Mouse (Mus musculus) adrenal gland, postnatal 36 days (tissue): ENCODE data around the gene Prpsap1. TPM values are rescaled to one million over a fixed set of nuclear protein-coding genes. Genes with fewer than 3 reads are reported as not detected.
A peak's percentile ranks its signal among the peaks of the same experiment; 100 is the strongest.
"Not testable (repeated sequence)": the region's sequence is repeated elsewhere in the genome, so short reads cannot be mapped to it uniquely, and the experiment has no call there.

ENCODE experiments used
- DNase-seq, 2 experiments: peaks; one replicate each; pipeline ENCODE4 v3.0.0; 2021; ENCODE audit warnings: mixed read lengths in 1 of 2
- total RNA-seq, 2 experiments: library from RNA; stranded (reverse); gene quantifications; 2 replicates each; pipeline ENCODE4 v1.2.3; 2021

The Prpsap1 gene
- total RNA-seq, 2 experiments from 2014 or later, result 84.6 to 87.0 TPM

DNA sequence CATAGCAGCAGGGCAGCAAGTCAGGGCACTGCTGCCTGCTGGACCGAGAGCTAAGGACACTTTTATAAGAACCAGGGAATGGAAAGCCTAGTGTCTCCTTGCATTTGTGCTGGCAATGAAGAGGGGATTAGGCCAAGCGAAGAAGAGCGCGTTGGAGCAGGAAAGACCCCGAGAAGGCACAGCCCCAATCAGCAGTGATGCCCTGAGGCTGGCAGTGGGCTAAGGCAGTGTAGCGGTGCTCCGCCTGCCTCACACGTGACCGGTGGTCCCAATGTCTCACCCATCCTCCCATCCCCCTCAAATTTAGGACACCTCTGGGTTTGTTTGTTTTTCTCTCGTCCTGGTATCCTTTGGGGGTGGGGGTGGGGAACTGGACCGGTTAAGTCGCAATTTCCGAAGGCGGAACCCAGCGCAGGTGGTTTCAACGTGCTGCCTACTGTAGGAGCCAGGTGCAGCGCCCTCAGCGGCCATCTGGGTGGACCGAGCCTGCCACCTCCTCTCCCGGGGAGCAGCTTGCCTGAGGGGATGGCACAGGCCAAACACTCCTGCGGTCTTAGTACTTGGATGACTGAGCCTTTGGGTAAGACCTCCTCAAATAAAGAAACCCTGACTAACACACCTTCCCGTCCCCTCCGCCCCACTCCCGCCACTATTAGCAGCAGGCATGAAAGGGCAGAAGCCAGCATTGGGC, 21.5 kb upstream of the Prpsap1 start:
- no peak for DNase-seq

DNA sequence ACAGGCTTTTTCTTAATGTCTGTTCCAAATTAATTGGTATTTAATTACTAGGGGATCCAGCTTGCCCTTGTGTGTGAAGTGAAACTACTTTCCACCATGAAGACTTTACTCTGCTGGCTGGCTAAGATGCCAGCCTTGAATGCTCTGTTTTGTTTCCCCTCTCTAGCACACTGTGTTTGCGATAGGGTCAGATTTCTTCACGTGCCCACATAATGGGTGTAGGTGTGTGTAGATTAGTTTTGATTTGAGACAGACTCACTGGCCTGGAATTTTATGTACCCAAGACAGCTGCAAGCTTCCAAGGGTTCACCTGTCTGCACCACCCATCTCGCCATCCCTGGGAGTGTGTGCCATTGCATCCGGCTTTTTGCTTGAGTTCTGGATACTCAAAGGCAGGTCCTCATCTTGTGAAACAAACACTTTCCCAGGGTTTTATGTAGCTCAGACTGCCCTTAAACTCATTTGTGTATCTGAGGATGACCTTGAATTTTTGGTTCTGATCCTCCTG, 19.6 kb upstream of the Prpsap1 start:
- no peak for DNase-seq

DNA sequence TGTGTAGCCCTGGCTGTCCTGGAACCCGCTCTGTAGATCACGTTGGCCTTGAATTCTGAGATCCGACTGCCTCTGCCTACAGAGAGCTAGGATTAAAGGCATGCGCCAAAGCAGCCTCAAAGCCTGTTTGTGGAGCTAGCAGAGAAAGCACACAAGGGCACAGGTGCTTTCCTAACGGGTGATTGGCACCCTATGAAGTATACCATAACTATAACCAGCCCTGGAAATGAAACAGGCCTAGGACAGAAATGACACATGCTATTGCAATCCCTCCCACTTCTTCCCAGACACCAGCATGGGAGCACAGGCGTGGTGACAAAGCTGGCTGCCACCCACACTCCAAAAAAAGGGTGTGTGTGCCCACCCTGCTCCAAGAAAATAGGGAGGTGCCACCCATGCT, 19.0 kb upstream of the Prpsap1 start:
- DNase-seq, result no peak

DNA sequence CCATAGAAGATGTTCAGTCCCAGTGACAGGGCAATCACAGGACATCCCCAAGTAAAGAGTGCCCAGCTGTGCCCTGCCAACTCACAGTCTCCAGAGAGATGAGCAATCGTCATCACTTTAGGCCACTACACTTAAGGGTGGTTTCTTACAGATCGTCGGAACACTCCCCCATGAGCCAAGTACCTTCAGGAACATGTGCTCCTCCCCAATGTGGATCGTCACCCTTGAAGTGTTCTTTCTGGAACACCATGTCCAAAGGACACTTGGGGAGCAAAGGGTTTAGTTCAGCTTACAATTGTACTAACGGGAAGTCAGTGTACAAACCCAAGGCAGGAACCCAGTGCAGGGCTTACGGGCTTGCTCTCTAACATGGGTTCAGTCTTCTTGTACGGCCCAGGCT, 18.2 kb upstream of the Prpsap1 start:
- DNase-seq, result no peak

- no peak for DNase-seq
Observed at GRCm38 (mm10) chr11:116511301-116511868, 17.4 kb upstream of the Prpsap1 start.

DNA sequence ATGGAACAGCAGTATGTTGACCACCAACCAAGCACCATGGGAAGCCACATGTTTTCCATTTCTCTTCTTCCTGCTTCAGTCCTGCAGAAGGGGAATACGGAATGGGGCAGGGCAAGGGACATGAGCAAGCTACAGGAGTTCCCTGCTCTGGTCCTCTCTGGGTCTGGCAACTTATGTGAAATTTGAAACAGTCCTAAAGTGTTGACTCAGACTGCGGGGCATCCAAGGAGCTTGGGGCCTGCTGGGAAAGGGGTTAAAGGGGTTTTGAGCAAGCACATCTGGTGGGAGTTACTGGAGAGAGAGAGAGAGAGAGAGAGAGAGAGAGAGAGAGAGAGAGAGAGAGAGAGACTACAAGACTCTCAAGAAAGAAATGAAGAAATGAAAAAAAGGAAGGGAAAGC, 14.7 kb upstream of the Prpsap1 start:
- no peak for DNase-seq

DNA sequence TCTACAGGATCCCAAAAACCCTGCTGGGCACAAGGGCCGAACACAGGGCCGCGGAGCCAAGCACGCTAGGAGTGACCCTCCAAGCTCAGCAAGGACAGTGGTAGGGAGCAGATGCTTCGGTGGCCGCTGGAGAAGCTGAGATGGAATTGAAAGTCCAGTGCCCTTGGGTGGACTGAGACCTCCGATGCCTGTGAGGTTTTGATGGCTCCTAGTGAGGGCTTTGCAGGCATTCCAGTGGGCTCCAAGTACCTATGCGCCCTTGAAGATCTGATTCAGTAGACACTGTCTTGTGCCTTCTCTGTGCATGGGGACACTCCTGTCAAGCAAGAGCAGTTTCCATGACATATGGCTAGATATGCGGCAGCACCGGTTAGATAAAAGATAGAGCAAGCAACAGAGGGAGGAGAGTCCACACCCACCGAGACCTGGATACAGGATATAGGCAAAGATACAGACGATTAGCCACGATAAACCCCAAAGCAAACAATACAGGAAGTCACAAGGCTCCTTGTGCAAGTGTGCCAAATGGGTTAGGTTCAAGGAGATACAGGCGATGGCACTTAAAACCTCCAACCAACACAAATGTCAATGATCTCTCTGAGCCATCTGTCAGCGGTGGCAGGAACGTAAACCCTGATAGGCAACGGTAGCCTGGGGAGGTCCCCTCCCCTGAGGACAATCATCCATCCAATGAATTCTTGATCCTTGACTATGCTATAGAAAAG, 12.3 kb upstream of the Prpsap1 start:
- DNase-seq, result no peak

DNA sequence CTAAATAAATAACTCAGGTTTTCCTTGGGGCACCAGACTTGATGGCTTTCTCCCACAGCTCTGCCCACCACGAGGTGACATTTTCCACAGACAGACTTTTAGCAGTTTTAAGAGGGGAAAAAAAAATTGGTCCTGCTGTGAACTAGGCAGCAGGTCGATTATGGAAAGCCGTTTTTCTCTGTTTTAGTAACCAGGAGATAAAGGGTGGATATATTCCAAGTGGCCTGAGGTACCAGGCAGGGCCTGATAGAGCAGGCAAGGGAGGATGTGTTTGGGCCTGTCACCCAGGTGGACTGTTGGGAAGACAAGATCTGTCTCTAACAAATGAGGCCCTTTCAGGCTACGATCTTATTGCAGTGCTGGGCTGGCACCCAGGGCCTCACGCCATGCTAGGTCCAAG, 11.6 kb upstream of the Prpsap1 start:
- no peak for DNase-seq

GRCm38 (mm10) chr11:116504516-116504915, 10.5 kb upstream of the Prpsap1 start:
- DNase-seq, result no peak

- DNase-seq, result peak in 1 of 2 experiments; percentile 24
Observed at GRCm38 (mm10) chr11:116501005-116501746, 7.2 kb upstream of the Prpsap1 start.

- no peak for DNase-seq
Observed at GRCm38 (mm10) chr11:116499018-116499417, 5.0 kb upstream of the Prpsap1 start.

- no peak for DNase-seq
Observed at GRCm38 (mm10) chr11:116498596-116498995, 4.6 kb upstream of the Prpsap1 start.

DNA sequence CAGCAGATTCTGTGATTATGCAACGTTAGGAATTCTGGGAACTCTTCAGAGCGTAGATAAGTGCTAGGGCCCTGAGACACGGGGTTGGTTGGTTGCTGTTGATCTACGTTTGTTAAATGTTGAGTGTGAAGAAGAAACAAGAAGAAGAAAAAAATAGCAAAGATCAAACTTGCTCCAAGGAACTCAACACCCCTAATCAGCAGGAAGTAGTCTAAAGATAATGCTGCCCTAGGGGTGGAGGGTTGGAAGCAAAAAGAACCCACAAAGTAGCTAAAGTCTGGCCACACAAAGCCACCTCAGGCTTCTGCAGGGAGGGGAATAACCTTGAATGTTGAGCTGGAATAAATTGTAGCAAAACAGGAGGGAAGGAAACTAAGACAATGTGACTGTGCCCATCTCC, 3.3 kb upstream of the Prpsap1 start:
- no peak for DNase-seq

GRCm38 (mm10) chr11:116494474-116495174, 622 bp upstream of the Prpsap1 start:
- DNase-seq, result peak; percentile 34 to 57

- DNase-seq, result no peak
Observed at GRCm38 (mm10) chr11:116493191-116493590, 811 bp downstream of the Prpsap1 start.

DNA sequence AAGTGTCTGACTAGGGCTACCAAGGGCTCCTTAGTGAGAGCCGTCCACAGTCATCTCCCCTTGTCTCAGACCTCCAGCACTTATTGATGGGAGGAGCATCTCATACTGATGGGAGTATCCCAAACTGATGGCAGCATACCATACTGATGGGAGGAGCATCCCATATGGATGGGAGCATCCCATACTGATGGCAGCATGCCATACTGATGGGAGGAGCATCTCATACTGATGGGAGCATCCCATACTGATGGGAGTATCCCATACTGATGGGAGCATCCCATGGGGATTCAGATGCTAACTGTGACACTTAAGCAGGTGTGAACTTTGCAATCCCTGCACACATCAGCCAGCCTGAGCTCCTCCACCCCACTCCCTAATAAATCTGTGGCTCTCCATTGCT, 1.5 kb downstream of the Prpsap1 start:
- DNase-seq, result not testable (repeated sequence)

GRCm38 (mm10) chr11:116491338-116491737, 2.7 kb downstream of the Prpsap1 start:
- DNase-seq, result no peak

- peak; percentile 93 for DNase-seq
Observed at GRCm38 (mm10) chr11:116490232-116491107, 3.5 kb downstream of the Prpsap1 start.

DNA sequence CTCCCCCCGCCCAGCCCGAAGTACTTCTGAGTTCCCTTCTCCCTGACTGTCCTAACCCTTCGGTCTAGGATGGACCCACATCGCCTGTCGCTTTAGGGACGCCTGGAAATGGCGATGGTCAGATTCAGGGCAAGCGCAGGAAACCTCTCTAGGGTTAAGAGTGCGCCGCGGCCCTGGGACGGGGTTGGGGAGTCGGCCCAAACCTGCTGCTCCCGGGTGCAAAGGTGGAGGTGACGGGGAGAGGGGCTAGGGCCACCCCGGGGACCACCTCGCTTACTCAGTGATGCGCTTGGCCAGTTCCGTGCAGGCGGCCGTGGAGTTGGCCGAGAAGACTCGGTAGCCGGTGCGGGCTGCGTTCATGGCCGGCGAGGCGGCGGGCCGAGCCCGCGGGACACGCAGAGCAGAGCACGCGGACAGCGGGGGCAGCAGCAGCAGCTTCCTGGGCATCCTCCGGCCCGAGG, 4.2 kb downstream of the Prpsap1 start:
- no peak for DNase-seq

- peak in 1 of 2 experiments; percentile 31 for DNase-seq
Observed at GRCm38 (mm10) chr11:116488693-116489375, 5.2 kb downstream of the Prpsap1 start.
